Mouse (Mus musculus): ENCODE data around the gene Rtl6. TPM values are rescaled to one million over a fixed set of nuclear protein-coding genes. Genes with fewer than 3 reads are reported as not detected.

Gene Rtl6
- total RNA-seq, 2 experiments from 2014 or later: 6.5 to 7.2 TPM

DNA sequence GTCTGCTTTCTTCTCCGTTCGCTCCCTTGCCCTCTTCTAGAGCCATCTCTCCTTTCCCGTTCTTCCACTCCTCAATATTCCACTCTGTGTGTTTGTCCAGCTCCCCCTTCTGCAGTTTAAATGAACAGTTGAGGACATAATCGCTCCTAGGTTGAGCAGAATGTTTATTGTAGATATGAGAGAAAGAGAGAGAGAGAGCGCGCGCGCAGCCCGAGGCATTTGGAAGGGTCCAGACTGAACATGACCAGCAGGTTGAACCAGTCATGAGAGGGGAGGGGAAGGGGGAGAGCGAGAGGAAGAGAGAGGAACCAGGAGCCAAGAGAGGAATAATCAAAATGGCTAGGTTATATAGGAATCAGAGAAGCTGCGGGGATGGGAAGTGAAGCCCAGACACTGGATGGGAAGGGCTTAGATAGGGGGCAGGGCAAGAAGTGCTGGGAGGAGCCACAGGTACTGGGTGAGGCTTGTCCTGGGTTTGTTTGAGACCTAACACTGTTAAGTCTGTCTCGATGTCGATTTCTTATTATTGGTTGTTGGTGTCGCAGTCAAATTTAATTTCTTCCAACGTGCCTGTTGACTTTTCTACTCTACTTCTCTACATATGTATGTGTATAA lies 18.5 kb downstream of the Rtl6 start:
- intact Hi-C loops (cut with DNase I): no loop called here
- no peak for DNase-seq (ENCODE audit: low spot score)

- intact Hi-C loops (cut with DNase I): loop anchor here (2.0 kb wide), 1 partner anchor 94 kb away; no protein-coding TSS in a partner anchor
- no peak for DNase-seq (ENCODE audit: low spot score)
Observed at GRCm38 (mm10) chr15:84537117-84537516, 20.5 kb downstream of the Rtl6 start.

DNA sequence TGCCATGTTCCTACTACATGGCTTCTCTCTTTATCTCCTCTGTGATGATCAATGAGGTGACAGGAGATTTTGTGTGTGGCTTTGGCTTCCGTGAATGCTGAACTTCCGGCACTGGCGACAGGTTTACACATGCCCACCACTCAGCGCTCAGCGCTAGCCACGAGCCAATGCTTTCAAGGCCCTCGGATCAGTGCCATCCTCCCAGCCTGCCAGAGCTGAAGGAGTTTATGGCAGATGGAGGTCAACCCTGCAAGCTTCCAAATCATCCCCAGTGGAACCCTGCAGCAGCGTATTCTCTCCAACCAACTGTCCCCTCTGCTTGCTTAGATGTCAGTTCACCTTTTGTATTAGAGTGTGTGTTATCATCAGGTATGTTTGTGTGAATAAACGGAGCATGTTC lies 21.0 kb downstream of the Rtl6 start:
- DNase-seq (ENCODE audit: low spot score): no peak
- intact Hi-C loops (cut with DNase I): loop anchor here (2.0 kb wide), 1 partner anchor 94 kb away; no protein-coding TSS in a partner anchor

GRCm38 (mm10) chr15:84535953-84536352 lies 21.7 kb downstream of the Rtl6 start:
- intact Hi-C loops (cut with DNase I): loop anchor here (2.0 kb wide), 1 partner anchor 95 kb away; no protein-coding TSS in a partner anchor
- DNase-seq (ENCODE audit: low spot score): no peak

DNA sequence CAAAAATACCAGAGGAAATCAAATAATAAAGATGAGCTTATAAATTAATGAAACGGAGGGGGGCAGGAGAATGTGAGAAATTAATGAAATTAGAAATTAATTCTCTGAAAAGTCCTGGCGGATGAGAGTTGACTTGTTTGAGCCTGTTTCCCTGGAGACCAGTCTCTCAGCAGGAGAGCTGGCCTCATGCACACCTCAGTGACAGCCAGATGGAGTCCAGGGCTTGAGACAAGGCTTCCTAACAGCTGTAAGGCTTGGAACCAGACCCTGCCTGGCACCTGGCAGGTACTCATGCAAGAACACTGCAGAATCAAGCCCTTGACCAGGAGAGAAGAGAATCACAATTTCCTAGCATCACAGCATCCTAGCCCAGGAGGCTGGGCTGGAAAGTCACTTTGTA lies 25.4 kb downstream of the Rtl6 start:
- DNase-seq (ENCODE audit: low spot score): no peak
- intact Hi-C loops (cut with DNase I): loop anchor here (5.0 kb wide), 1 partner anchor 85 kb away; no protein-coding TSS in a partner anchor

- intact Hi-C loops (cut with DNase I): loop anchor here (5.0 kb wide), 1 partner anchor 86 kb away; no protein-coding TSS in a partner anchor
Observed at GRCm38 (mm10) chr15:84531535-84531934, 26.1 kb downstream of the Rtl6 start.

DNA sequence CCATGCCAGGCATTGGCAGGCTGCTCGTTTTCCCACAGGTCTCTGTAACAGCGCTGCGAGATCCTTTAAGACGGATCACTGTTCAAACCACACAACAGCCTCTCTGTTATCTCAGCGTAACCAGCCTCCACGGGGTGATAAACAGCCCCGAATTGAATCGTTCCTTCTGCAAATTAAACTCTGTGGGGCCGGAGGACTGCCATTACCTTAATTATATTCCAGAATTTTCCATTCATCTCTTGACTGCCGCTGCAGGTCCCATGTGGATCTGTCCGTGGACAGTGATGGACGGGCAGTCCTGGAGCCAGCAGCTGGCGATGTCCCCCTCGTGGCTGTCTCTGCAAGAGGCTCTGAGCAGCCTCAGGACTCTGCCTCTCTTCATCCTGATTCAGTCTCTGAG lies 30.7 kb downstream of the Rtl6 start:
- intact Hi-C loops (cut with DNase I): no loop called here
- no peak for DNase-seq (ENCODE audit: low spot score)

More at GRCm38 (mm10) chr15:84531535-84531934, 26.1 kb downstream of the Rtl6 start:
- no peak for DNase-seq (ENCODE audit: low spot score)

GRCm38 (mm10) chr15:84525222-84525883 lies 32.3 kb downstream of the Rtl6 start:
- intact Hi-C loops (cut with DNase I): no loop called here
- no peak for DNase-seq (ENCODE audit: low spot score)

DNA sequence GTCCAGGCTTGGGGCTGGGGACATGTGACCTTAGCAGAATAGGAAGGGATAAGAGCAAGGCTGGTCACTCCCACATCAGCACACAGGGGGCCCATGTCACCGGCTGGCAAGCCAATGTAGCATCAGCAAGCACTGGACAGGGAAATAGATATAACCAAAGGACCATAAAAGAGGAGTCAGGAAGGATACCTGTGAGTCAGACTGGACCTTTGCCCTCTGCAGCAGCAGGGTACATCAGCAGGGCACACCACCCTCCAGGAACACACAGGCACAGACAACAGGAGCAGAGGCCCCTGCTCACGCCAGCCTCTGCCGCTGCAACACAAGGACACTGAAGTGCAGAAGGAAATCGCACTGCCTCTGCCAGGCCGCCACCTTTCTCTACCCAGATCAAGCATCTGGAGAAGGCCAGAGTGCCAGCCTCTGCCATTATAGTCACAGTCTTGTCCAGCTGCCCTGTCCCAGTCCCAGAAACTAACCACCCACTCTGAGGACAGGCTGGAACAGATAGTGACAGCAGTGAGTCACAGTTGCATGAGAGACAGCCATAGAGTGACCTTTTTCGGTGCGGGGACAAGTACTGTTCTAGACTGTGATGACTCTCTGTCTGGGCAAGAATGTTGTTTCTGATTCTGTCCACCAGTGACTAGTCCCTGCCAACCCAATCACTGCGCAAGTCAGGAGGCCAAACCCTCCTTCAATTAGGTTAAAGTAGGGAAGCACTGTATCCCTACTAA lies 34.5 kb downstream of the Rtl6 start:
- no peak for DNase-seq (ENCODE audit: low spot score)
- intact Hi-C loops (cut with DNase I): no loop called here

- intact Hi-C loops (cut with DNase I): no loop called here
Observed at GRCm38 (mm10) chr15:84521486-84521885, 36.1 kb downstream of the Rtl6 start.

GRCm38 (mm10) chr15:84518540-84518939 lies 39.1 kb downstream of the Rtl6 start:
- DNase-seq (ENCODE audit: low spot score): no peak
- intact Hi-C loops (cut with DNase I): no loop called here

More at GRCm38 (mm10) chr15:84521486-84521885, 36.1 kb downstream of the Rtl6 start:
- DNase-seq (ENCODE audit: low spot score): no peak

DNA sequence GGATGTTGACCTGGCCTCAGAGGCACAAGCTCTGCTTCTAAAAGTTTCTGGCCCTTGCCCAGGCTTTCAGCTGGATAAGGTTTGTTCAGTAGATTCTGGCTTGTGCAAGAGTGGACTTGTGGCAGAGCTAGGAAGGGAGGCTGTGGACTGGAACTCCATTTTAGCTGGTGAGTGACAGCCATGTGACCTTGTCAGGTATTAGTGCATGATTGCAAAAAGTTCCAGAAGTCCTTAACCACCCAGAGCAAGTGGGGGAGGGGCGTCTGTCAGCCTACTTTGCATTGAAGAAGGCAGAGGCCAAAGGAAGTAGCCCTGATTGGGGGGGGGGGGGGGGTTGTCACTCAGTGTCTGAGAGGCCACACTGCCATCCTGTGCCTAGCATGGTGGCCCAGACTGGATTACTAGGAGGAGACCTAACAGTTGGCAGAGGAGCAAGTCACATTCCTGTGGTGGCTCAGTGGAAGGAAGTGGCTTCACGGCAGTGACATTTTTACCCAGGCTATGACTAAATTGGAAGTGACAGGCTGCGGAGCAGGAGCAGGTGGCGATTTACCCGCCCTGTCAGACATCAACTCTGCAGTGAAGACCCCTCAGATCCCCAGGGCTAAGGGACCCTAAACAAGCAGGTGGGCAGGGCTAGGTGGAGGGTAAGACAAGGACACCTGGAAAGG lies 44.9 kb downstream of the Rtl6 start:
- intact Hi-C loops (cut with DNase I): no loop called here

GRCm38 (mm10) chr15:84509981-84510380 lies 47.6 kb downstream of the Rtl6 start:
- DNase-seq (ENCODE audit: low spot score): no peak
- intact Hi-C loops (cut with DNase I): no loop called here

More for the DNA sequence above, 44.9 kb downstream of the Rtl6 start:
- no peak for DNase-seq (ENCODE audit: low spot score)

GRCm38 (mm10) chr15:84509161-84509560 lies 48.5 kb downstream of the Rtl6 start:
- intact Hi-C loops (cut with DNase I): no loop called here
- DNase-seq (ENCODE audit: low spot score): no peak

DNA sequence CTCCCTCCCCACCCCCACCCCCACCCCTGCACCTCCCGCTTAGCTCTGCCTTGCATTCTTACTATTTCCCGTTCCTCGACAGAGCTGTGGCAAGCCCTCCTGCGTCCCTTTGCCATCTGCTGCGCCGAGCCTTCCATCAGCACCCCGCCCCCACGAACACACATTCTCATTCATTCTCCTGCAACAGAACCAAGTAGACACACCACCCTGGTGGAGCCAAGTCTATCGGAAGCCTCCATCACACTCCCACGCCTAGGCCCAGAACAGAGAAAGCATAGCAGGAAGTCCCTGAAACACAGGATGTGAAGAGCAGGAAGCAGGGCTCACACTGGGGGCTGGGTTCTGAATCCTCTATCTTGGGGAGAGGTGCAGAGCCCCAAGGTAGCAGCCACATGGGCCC lies 51.6 kb downstream of the Rtl6 start:
- intact Hi-C loops (cut with DNase I): no loop called here
- no peak for DNase-seq (ENCODE audit: low spot score)

GRCm38 (mm10) chr15:84504895-84505294 lies 52.7 kb downstream of the Rtl6 start:
- no peak for DNase-seq (ENCODE audit: low spot score)
- intact Hi-C loops (cut with DNase I): no loop called here

All from heart, postnatal 25 days (tissue).